Mouse (Mus musculus) ovary, postnatal 10 days (tissue): Measurements from ENCODE around the gene Itga8.

Source experiments
- DNase-seq: peaks from one replicate; pipeline ENCODE4 v3.0.0; 2022; ENCODE audit warnings: low spot score

Itga8 gene

GRCm38 (mm10) chr2:12085492-12085891 lies 216.2 kb downstream of the Itga8 start:
- no peak for DNase-seq

DNA sequence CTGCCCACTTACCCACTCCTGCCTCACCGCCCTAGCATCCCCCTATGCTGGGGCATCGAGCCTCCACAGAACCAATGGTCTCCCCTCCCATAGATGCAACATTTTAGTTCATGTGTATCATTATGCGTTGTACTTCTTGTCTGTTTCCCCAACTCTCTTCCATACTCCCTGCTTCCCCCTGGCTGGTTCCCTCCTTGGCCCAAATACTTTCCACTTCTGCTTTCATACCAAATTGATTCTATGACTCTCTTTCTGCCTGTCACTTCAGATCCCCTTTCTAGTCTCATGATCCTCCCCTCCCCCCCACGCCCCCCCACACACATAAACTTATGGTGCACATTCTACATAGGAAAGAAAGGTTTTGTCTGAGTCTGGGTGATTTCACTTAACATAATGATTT lies 217.4 kb downstream of the Itga8 start:
- no peak for DNase-seq

DNA sequence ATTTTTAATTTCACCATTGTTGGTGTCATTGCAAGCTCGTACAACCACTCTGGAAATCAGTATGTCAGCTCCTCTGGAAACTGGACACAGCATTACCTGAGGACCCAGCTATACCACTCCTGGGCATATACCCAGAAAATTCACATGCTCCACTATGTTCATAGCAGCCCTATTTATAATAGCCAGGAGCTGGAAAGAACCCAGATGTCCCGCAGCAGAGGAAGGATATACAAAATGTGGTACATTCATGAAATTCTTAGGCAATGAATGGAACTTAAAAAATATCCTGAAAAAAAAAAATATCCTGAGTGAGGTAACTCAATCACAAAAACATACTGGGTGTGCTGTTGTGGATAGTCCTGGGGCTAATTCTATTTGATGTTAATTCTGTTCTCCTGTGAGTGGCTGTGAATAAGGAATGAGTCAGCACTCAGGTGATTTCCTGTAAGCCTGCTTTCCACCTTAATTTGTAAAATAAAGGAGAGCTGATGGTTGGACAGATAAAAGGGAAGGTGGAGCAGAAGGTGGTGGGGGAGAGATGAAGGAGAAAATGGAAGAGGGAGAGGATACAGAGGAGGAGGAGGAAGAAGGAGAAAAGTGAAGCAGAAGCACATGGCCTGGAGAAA lies 224.3 kb downstream of the Itga8 start:
- no peak for DNase-seq

DNA sequence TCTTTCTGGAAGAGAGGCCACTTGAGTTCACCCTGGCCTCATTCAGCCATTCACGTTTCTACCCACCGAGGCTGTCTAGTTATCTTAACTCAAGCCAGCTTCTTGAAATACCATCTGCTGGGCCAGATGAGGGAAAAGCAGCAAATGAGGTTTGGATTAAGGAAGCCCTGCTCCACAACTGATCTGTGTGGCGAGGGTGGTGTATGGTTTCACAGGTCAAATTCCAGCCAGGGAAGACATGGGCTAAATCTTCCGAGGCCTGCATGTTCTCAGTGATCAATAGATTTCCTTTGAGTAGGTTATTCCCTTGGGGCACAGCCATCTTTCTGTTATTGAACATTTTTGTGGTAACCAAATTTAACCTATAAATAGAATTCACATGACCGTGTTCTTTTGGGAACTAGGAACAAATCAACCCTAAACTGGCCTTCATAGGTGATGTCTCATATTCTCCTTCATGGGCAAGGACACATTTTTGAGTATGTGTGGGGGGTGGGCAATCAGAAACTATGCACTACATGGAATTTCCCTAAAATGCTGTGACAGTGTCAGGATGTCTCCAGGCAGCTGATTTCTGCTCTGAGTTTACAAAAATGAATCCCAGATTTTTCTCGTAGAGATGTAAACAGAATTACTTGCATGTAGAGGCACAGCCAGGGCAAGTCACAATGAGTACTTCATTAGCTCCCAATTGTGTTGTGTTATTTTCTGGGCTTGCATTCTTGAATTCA lies 235.9 kb downstream of the Itga8 start:
- DNase-seq: no peak

- DNase-seq: no peak
Observed at GRCm38 (mm10) chr2:12060034-12060723, 241.5 kb downstream of the Itga8 start.
